Mouse (Mus musculus) small intestine, adult 2 months (tissue): Measurements from ENCODE around the gene Rxrb.

Experiments used
- CTCF ChIP-seq: fragments of 200-500 bp; IDR thresholded peaks from 2 replicates; pipeline ENCODE4 v1.5.1; 2012; ENCODE audit warnings: low read depth, mild to moderate bottlenecking, control low read depth, inconsistent platforms, low read length, moderate library complexity, mixed read lengths; ENCODE audit not compliant: insufficient replicate concordance, insufficient read length; ENCODE audit errors: extremely low read depth
- POLR2A ChIP-seq: fragments of 200-500 bp; IDR thresholded peaks from 2 replicates; pipeline ENCODE4 v1.6.1; 2012; ENCODE audit warnings: low read depth, mild to moderate bottlenecking, control low read depth, inconsistent platforms, low read length, moderate library complexity

- TF ChIP-seq CTCF: no peak
- no peak for TF ChIP-seq POLR2A
Measured at GRCm38 (mm10) chr17:34072091-34072490, 40.5 kb downstream of the Rxrb start.
